Mouse (Mus musculus) liver, embryonic 14.5 days (tissue): Measurements from ENCODE around the gene Selenoh.

Experiments
- CTCF ChIP-seq: IDR thresholded peaks from 2 replicates; pipeline ENCODE4 v1.5.1; 2016; ENCODE audit warnings: antibody characterized with exemption, low read depth, control low read depth
- EP300 ChIP-seq: IDR thresholded peaks from 2 replicates; pipeline ENCODE4 v1.6.1; 2016; ENCODE audit warnings: antibody characterized with exemption, low read depth

GRCm38 (mm10) chr2:84714422-84714810, 43.8 kb upstream of the Selenoh start:
- TF ChIP-seq CTCF (no peak), EP300 (no peak)
